Mouse (Mus musculus) hindbrain, embryonic 15.5 days (tissue): ENCODE data around the gene Rad9a. TPM values are rescaled to one million over a fixed set of nuclear protein-coding genes. Genes with fewer than 3 reads are reported as not detected.

ENCODE experiments used
- ATAC-seq: fragments of 200-750 bp; cut with Nextera tagmentation; 2 replicates; pipeline ENCODE4 v1.8.0; 2017; ENCODE audit warnings: low read depth, moderate number of reproducible peaks, moderate TSS enrichment; ENCODE audit not compliant: low FRiP score
- H3K27ac ChIP-seq: fragments of 300-500 bp; sonication (generic); replicated peaks from 2 replicates; pipeline ENCODE4 v1.5.1; 2015; ENCODE audit warnings: mild to moderate bottlenecking, inconsistent platforms
- H3K27me3 ChIP-seq: fragments of 300-500 bp; sonication (generic); 2 replicates; pipeline ENCODE4 v1.6.1; 2015; ENCODE audit warnings: control low read depth, inconsistent platforms
- H3K36me3 ChIP-seq: fragments of 300-500 bp; sonication (generic); 2 replicates; pipeline ENCODE4 v1.6.1; 2015; ENCODE audit warnings: control low read depth, inconsistent platforms
- H3K4me1 ChIP-seq: fragments of 300-500 bp; sonication (generic); replicated peaks from 2 replicates; pipeline ENCODE4 v1.6.1; 2015; ENCODE audit warnings: control low read depth, inconsistent platforms
- H3K4me2 ChIP-seq: fragments of 300-500 bp; sonication (generic); 2 replicates; pipeline ENCODE4 v1.6.1; 2015; ENCODE audit warnings: moderate library complexity, mild to moderate bottlenecking, inconsistent platforms
- H3K4me3 ChIP-seq: fragments of 300-500 bp; sonication (generic); 2 replicates; pipeline ENCODE4 v1.5.1; 2015; ENCODE audit warnings: mild to moderate bottlenecking, inconsistent platforms
- H3K9ac ChIP-seq: fragments of 300-500 bp; sonication (generic); 2 replicates; pipeline ENCODE4 v1.6.1; 2015; ENCODE audit warnings: inconsistent platforms
- H3K9me3 ChIP-seq: fragments of 300-500 bp; sonication (generic); 2 replicates; pipeline ENCODE4 v1.6.1; 2016; ENCODE audit warnings: control low read depth, inconsistent platforms
- WGBS: fragments of 180-500 bp; shearing (Covaris S2); methylation state at CpG from one replicate; pipeline ENCODE4 v1.1.7; 2015; 5-methylcytosine and 5-hydroxymethylcytosine counted together
- polyA plus RNA-seq: library from polyadenylated mRNA; unstranded; fragments of >200 nt; fragmentation: Nextera tagmentation; extraction: Ambion mirVana; gene quantifications from 2 replicates; pipeline ENCODE4 v1.2.1, GENCODE M21; 2015

Rad9a gene
- polyA plus RNA-seq, 1 experiment from 2014 or later: 27.5 TPM

DNA sequence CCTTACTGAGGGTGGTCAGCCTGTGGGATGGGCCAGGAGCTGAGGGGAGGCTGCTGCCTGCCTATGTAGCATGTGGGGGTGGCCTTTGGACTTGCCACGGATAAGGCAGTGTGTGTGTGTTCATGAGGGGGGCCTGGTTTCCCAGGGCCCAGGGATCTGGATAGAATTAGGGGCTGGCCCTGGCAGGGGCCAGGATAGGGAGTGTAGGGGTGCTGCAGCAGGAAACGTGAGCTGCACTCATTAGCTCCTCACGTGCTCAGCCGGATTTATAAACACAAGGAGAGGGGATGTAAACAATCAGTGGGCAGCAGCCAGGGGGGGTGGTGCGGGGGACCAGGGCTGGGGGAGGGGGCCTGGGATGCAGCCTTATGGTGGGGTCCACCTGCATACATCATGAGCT lies 15.7 kb upstream of the Rad9a start:
- Histone ChIP-seq H3K9me3 (no peaks in the 10 kb centered on the region), H3K4me2 (no peak overlapping the region), H3K36me3 (no peaks in the 10 kb centered on the region), H3K9ac (no peak overlapping the region), H3K4me1 (peaks cover 56% of the 10 kb centered on the region), H3K27ac (no peak overlapping the region), H3K4me3 (no peak overlapping the region), H3K27me3 (peaks cover 43% of the 10 kb centered on the region)
- ATAC-seq: no peak
- 23% methylated on average over 5 of the region's 5 CpGs for WGBS

DNA sequence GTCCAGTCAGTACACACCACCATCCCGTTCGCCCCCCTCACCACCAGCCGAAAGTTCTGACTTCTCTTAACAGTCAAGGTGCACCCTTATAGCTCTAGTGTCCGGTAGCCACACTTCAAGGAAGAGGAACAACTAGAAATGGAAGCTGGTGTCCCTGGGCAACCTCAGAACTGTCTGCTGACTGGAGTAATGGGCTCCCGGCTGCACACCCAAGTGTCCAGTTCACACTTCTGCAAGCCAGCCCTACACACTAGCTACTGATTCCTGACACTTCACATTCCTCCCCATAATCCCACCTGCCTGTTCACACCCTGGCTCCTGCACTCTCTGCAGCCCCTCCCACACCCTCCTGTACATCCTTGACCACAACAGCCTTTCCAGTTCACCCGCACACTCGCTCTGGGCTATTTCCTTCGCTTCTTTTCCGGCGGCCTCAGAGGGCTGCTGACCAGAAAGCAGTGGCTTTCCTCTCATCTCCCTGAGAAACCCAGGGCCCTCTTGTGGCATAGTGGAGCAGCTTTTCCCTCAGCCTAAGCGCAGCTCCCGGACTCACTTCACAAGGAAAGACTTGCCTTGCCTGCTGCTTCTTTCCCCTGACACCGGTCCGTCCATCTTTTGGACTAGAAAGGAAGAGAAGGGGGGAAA lies 14.7 kb upstream of the Rad9a start:
- Histone ChIP-seq H3K4me3 (peak overlapping the region; percentile 3; the same call in 1 of the 2 replicates), H3K36me3 (no peaks in the 10 kb centered on the region), H3K4me1 (peaks cover 51% of the 10 kb centered on the region), H3K27me3 (peaks cover 53% of the 10 kb centered on the region), H3K9ac (no peak overlapping the region), H3K9me3 (no peaks in the 10 kb centered on the region), H3K27ac (no peak overlapping the region), H3K4me2 (peak overlapping the region; percentile 32)
- 25% methylated on average over 14 of the region's 14 CpGs for WGBS
- no peak for ATAC-seq

DNA sequence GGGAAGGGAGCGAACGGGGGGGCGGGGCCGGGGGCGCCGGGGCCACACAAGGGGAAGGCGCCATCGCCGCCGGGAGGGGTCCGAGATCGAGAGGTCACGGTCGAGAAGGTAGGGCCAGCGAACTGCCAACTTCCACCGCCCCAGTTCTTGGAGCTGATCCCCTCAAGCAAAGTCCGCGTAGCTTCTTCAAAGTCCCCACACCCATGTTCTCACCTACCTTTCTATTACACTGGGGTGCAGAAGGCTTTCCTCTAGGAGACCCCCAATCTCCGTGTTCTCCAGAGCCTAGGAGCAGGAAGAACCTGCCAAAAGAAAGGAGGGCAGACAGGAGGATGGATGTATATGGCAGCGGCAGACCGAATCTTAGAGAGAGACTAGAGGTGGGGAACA lies 14.0 kb upstream of the Rad9a start:
- Histone ChIP-seq H3K4me1 (peaks cover 44% of the 10 kb centered on the region), H3K4me2 (peak overlapping the region; percentile 97), H3K9me3 (no peaks in the 10 kb centered on the region), H3K27me3 (peaks cover 56% of the 10 kb centered on the region), H3K4me3 (peak overlapping the region; percentile 49), H3K27ac (no peak overlapping the region), H3K9ac (peak overlapping the region; percentile 46), H3K36me3 (no peaks in the 10 kb centered on the region)
- WGBS: 2% methylated on average over 14 of the region's 21 CpGs
- ATAC-seq: no peak

DNA sequence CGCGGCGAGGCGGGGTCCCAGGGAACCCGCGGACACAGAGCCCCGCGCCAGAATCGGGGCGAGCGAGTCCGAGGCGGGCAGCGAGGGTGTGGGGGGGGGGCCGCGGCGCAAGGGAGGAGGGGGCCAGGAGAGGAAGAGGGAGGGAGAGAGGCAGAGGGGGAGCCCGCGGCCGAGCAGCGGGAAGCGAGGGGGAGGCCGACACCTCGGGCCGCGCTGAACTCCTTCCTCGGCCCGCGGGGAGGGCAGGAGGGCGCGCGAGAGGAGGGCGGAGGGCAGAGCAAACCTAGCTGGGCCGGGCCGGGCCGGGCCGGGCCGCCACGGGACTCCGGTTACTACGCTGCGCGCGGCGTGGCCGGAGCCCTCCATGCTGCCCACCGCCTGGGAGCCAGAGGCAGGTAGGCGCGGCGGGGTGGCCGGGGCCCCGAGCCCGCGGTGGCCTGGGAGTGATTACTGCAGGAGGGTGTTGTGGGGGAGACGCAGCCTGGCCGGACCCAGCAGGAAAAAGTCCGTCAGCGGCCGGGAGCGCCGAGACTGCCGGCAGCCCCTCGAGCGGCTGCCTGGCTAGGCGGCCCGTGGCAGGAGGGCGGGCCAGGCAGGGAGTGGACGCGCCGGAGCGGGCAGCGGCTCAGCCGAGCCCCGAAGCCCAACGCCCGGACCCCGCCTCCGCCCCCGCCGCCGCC lies 13.4 kb upstream of the Rad9a start:
- no peaks in the 10 kb centered on the region for H3K36me3 ChIP-seq
- H3K4me1 ChIP-seq: peaks cover 39% of the 10 kb centered on the region
- H3K4me3 ChIP-seq: peak overlapping the region; percentile 49
- H3K9ac ChIP-seq: peak overlapping the region; percentile 46
- no peak for ATAC-seq
- H3K4me2 ChIP-seq: peak overlapping the region; percentile 97
- WGBS: under 1% methylated on average over 51 of the region's 81 CpGs
- 0 out of 2 replicates have a peak overlapping the region, but pooled peaks have one; percentile 15 for H3K27ac ChIP-seq
- H3K9me3 ChIP-seq: no peaks in the 10 kb centered on the region
- H3K27me3 ChIP-seq: peaks cover 56% of the 10 kb centered on the region

DNA sequence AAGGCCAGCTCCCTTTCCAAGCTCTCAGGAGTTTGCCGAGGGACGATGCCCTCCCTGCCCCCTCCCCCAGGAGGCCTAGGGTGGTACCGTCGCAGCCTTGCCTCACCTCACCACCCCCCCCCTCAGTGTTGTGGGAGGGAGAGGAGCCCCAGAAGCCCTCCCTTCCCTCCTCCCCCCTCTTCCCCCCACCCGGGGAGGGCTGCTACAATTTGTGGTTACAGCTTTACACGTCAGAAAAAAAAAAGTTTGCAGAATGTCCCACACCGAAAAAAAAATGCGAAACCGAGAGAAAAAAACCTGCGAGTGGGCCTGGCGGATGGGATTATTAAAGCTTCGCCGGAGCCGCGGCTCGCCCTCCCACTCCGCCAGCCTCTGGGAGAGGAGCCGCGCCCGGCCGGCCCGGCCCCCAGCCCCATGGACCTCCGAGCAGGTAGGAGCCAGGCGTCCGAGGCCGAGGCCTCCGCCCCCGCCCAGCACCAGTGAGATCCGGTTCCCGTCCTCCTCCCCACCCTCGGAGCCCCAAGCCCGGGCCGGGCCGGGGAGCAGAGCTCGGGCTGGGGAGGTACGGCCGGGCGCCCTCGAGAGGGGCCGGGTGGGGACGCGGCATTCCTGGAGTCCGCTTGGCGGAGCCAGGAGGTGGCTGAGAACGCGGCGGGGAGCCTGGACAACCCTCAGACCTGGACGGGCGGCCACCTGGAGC lies 12.8 kb upstream of the Rad9a start, which contains the start of the genes Clcf1 and AC109138.7:
Gene Clcf1 (plus strand): TSS at position 168 of the 700 bp plus-strand sequence.
Gene AC109138.7 (plus strand): TSS at position 287 of the 700 bp plus-strand sequence.
- Histone ChIP-seq H3K4me2 (peak within 1 kb of the TSS; percentile 97), H3K36me3 (no peaks in the 10 kb centered on the region), H3K4me1 (peaks cover 38% of the 10 kb centered on the region), H3K4me3 (peak within 1 kb of the TSS; percentile 49), H3K9me3 (no peaks in the 10 kb centered on the region), H3K27ac (0 out of 2 replicates have a peak within 1 kb of the TSS, but pooled peaks have one; percentile 15), H3K9ac (peak within 1 kb of the TSS; percentile 46), H3K27me3 (peaks cover 56% of the 10 kb centered on the region)
- under 1% methylated on average over 44 of the region's 49 CpGs for WGBS
- ATAC-seq: no peak

DNA sequence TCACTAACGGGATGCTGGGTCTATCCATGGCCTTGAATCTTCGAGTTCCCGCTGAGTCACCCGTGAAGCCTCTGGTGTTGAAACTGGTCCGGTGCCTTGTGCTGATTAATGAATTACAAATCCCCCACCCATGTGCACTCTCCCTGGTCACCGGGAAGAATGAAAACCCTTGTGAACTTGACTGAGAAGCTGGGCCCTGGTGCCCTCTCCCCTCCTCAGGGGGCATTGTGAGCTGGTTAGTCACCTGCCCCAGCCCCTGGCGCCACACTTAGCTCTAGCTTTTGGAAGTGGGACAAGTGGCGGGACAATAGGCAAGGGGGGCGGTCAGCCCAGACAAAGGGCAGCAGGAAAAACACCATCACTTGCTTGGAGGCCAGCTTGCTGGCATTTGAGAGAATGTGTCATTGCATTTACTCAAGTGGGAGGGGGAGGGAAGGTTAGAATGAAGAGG lies 12.1 kb upstream of the Rad9a start:
- H3K36me3 ChIP-seq: no peaks in the 10 kb centered on the region
- peak overlapping the region; percentile 97 for H3K4me2 ChIP-seq
- 4% methylated on average over 9 of the region's 9 CpGs for WGBS
- H3K4me3 ChIP-seq: no peak overlapping the region
- H3K9me3 ChIP-seq: no peaks in the 10 kb centered on the region
- H3K27me3 ChIP-seq: peaks cover 56% of the 10 kb centered on the region
- no peak overlapping the region for H3K9ac ChIP-seq
- no peak for ATAC-seq
- peaks cover 38% of the 10 kb centered on the region for H3K4me1 ChIP-seq
- no peak overlapping the region for H3K27ac ChIP-seq

DNA sequence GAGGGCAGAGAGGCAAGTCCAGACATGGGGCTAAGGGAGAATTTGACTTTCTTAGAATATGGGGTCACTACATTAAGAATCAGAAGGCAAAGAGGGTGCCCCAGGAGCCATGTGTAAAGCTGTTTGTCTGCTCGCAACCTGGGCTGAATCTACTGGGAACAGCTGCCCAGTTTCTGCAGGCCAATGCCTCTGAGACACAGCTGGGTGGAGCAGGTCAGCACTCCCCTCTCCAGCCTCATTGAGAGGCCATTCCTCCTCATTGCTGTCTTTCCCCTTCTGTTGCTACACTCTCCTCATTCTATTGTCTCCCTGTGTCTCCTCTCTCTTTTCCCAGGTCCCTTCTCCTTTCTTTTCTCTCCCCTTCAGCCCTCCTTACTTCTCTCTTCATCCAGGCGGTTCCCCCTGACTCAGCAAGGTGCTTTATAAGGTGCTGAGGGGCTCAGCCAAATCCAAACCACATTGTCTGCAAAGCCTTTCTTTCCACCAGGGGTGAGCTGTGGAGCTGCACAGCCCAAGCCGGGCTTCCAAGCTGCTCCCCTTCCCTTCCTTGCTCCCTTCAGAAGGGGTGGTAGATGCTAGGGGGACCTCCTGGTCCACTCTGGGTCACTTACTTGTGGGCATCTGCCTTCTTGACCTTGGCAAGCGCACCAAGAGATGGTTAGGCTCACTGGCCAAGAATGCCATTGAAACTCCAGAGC lies 10.6 kb upstream of the Rad9a start:
- Histone ChIP-seq H3K9me3 (no peaks in the 10 kb centered on the region), H3K27me3 (peaks cover 51% of the 10 kb centered on the region), H3K36me3 (no peaks in the 10 kb centered on the region), H3K27ac (no peak overlapping the region), H3K4me3 (no peak overlapping the region), H3K4me1 (peaks cover 38% of the 10 kb centered on the region), H3K9ac (no peak overlapping the region), H3K4me2 (no peak overlapping the region)
- WGBS: 24% methylated on average over 4 of the region's 4 CpGs
- ATAC-seq: no peak

DNA sequence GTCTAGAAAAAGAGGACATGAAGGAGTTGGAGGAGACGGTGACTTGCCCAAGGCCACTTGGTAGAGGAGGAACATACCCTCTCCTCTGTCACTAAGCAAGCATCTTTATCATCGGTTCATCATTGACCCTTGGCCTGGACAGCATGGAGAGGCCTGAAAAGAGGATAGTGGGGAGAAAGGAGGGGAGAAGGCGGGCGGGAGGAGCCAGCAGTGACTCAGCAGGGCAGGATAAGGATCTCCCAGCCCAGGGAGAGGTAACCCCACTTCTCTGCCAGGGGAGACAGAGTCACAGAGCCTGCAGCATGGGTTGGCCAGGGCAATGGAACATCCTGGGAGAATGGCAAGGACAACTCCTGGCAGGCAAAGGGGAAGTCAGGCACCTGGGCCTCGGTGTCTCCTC lies 7.1 kb upstream of the Rad9a start:
- Histone ChIP-seq H3K4me3 (no peak overlapping the region), H3K9me3 (no peaks in the 10 kb centered on the region), H3K27ac (no peak overlapping the region), H3K36me3 (no peaks in the 10 kb centered on the region), H3K27me3 (peaks cover 24% of the 10 kb centered on the region), H3K4me1 (peaks cover 6% of the 10 kb centered on the region), H3K4me2 (no peak overlapping the region), H3K9ac (no peak overlapping the region)
- WGBS: 70% methylated on average over 5 of the region's 5 CpGs
- ATAC-seq: no peak

DNA sequence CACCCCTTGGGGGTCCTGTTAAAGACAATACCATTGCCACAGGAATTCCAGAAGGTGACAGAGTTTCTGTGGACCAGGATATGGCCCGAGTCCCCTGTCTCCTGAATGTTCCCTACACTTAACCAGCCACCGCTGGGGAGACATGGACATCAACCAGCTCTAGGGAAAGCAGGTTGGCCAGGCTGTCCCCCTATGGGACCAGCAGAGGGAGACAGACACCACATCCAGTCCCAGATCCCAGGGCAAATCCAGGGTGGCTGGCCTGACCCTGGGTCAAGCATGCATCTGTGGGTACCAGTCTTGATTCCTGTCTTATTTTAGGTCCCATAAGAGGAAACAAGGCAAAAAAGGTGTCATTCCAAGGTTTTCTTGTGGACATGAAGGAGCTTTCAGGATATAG lies 5.5 kb upstream of the Rad9a start:
- Histone ChIP-seq H3K27ac (no peak overlapping the region), H3K4me1 (peaks cover 10% of the 10 kb centered on the region), H3K27me3 (peaks cover 11% of the 10 kb centered on the region), H3K4me2 (no peak overlapping the region), H3K9ac (no peak overlapping the region), H3K36me3 (no peaks in the 10 kb centered on the region), H3K9me3 (no peaks in the 10 kb centered on the region), H3K4me3 (no peak overlapping the region)
- no peak for ATAC-seq
- WGBS: 2% methylated on average over 2 of the region's 2 CpGs

DNA sequence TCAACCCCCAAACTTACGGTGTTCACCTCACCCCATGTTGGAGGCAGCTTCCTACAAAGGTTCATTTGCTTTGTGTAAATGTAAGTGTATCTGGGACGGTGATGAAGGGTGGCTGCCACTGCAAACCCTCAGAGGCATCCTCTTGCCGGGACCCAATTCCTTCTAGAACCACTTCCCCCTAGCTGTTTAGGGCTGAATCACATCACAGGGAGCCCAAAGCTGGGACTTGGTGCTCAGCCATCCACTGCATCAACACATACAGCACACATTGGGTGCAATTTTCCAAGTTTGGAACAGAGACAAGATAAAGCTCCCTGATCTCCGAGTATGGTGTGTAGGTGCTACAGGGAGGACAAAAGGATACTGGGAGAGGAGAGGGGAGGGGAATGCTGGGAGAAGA lies 3.4 kb upstream of the Rad9a start:
- H3K4me1 ChIP-seq: peaks cover 26% of the 10 kb centered on the region
- H3K4me3 ChIP-seq: no peak overlapping the region
- H3K4me2 ChIP-seq: no peak overlapping the region
- H3K9me3 ChIP-seq: no peaks in the 10 kb centered on the region
- ATAC-seq: no peak
- H3K36me3 ChIP-seq: no peaks in the 10 kb centered on the region
- no peaks in the 10 kb centered on the region for H3K27me3 ChIP-seq
- 62% methylated on average over 4 of the region's 4 CpGs for WGBS
- H3K9ac ChIP-seq: no peak overlapping the region
- no peak overlapping the region for H3K27ac ChIP-seq

DNA sequence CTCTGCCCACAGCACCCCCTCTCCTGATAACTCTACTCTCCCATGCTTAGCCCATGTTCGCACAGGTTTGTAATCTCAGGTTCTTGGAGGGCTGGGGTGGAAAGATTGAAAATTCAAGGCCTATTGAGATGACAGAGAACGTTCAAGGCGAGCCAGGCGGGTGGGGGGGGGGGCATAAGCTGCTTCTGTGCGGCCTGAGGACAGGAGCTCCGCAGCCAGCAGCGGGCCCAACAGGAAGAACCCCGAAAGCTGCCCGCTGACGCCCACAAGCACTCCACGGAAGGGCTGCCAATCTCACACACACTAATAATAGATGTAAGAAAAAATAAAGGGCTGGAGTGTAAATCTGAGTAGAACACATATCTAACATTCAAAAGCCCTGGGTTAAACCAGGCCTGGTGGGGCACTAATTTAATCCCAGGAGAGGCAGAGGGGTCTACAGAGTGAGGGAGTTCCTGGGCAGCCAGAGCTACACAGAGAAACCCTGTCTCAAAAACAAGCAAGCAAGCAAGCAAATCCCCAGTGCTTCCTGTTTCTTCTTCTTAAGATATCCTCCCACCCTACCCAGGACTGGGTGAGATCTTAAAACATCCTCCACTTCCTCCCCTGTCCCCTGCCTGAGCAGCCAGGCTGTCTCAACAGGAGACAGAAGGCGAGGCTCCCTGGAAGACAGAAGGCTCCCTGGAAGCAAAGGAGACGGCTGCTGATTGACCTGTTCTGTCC lies 2.3 kb upstream of the Rad9a start:
- Histone ChIP-seq H3K9ac (no peak overlapping the region), H3K4me2 (no peak overlapping the region), H3K4me3 (no peak overlapping the region), H3K27ac (no peak overlapping the region), H3K4me1 (peaks cover 27% of the 10 kb centered on the region), H3K36me3 (no peaks in the 10 kb centered on the region), H3K9me3 (no peaks in the 10 kb centered on the region), H3K27me3 (no peaks in the 10 kb centered on the region)
- no peak for ATAC-seq
- 63% methylated on average over 13 of the region's 13 CpGs for WGBS
